Comparison of ENCODE assay signal across 23 mouse cellular contexts in the genomic region with DNA sequence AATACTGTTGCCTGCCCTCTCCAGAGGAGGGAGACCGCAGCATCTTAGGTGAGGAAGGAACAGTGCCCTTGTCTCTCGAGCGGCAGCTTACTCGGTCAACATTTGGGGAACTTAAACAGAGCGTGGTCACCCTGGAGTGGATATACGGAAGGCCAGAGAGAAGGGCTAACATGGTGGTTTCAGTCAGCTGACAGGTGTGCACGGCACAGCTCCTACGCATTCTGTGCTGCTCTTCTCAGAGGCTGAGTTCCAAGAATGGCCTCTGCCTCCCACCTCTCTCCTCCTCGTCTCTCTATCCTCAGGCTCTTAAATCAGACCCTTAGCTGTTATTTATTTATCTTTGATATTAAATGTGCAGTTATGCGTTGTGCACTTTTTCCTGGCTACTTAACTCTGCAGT. TPM values are rescaled to one million over a fixed set of nuclear protein-coding genes. Genes with fewer than 3 reads are reported as not detected.
"Had no signal": no experiment of that assay in that cellular context is flagged by ENCODE, and none has a peak within 500 bp of the region (broad histone marks: within the 10 kb centered on the region; RNA-seq: fewer than 3 reads in every experiment).

No protein-coding gene starts in this region.

- H3K9ac ChIP-seq: limb, embryonic 13.5 days; liver, embryonic 12.5 days; liver, embryonic 15.5 days; lung, embryonic 15.5 days; midbrain, embryonic 12.5 days; midbrain, embryonic 15.5 days; neural tube, embryonic 12.5 days; neural tube, embryonic 15.5 days had no signal

- H3K4me3 ChIP-seq: limb, embryonic 10.5 days; limb, embryonic 13.5 days; liver, embryonic 12.5 days; liver, embryonic 15.5 days; lung, embryonic 15.5 days; midbrain, embryonic 12.5 days; midbrain, embryonic 15.5 days; neural tube, embryonic 12.5 days; neural tube, embryonic 15.5 days had no signal

- DNase-seq: kidney, adult 18-20 months; kidney, postnatal 10 days; kidney, postnatal 36 days; liver; lung, adult 18-20 months; lung, postnatal 14 days; right cerebral cortex, adult 18-20 months; right cerebral cortex, postnatal 14 days; right cerebral cortex, postnatal 4 days; thymus, postnatal 25 days had no signal

- H3K27me3 ChIP-seq: limb, embryonic 13.5 days; liver, embryonic 12.5 days; liver, embryonic 15.5 days; lung, embryonic 15.5 days; midbrain, embryonic 12.5 days; midbrain, embryonic 15.5 days; neural tube, embryonic 12.5 days; neural tube, embryonic 15.5 days had no signal

- ATAC-seq: intestine, embryonic 16.5 days; liver, embryonic 12.5 days; midbrain, embryonic 15.5 days had no signal

- H3K27ac ChIP-seq: limb, embryonic 10.5 days; limb, embryonic 13.5 days; liver, embryonic 12.5 days; liver, embryonic 15.5 days; lung, embryonic 15.5 days; macrophage; midbrain, embryonic 12.5 days; midbrain, embryonic 15.5 days; neural tube, embryonic 12.5 days; neural tube, embryonic 15.5 days; stomach, postnatal 0 days had no signal

- H3K4me1 ChIP-seq: limb, embryonic 10.5 days; liver, embryonic 12.5 days; liver, embryonic 15.5 days; midbrain, embryonic 12.5 days; midbrain, embryonic 15.5 days; neural tube, embryonic 12.5 days; neural tube, embryonic 15.5 days had no signal

- H3K9me3 ChIP-seq: limb, embryonic 10.5 days; limb, embryonic 13.5 days; liver, embryonic 12.5 days; liver, embryonic 15.5 days; lung, embryonic 15.5 days; midbrain, embryonic 12.5 days; midbrain, embryonic 15.5 days; neural tube, embryonic 12.5 days; neural tube, embryonic 15.5 days had no signal

- H3K4me2 ChIP-seq: limb, embryonic 13.5 days; liver, embryonic 12.5 days; liver, embryonic 15.5 days; lung, embryonic 15.5 days; midbrain, embryonic 12.5 days; midbrain, embryonic 15.5 days; neural tube, embryonic 12.5 days; neural tube, embryonic 15.5 days had no signal

RNA-seq across cellular contexts. Expression of a gene that starts 59.0 kb away (rescaled TPM):
- polyA plus RNA-seq: limb, embryonic 10.5 days; midbrain, embryonic 12.5 days; midbrain, embryonic 15.5 days; neural tube, embryonic 12.5 days; stomach, embryonic 14.5 days had no signal
